Mouse (Mus musculus) kidney, postnatal 0 days (tissue): ENCODE measurements around the gene Apoa4. TPM values are rescaled to one million over a fixed set of nuclear protein-coding genes. Genes with fewer than 3 reads are reported as not detected.

Source experiments
- ATAC-seq: fragments of 200-750 bp; cut with Nextera tagmentation; replicated peaks from 2 replicates; pipeline ENCODE4 v1.8.0; 2017; ENCODE audit warnings: low read depth, moderate number of reproducible peaks, moderate TSS enrichment, moderate library complexity; ENCODE audit not compliant: low FRiP score
- DNase-seq: peaks from one replicate; pipeline ENCODE4 v3.0.0-alpha.2; 2016; ENCODE audit warnings: low spot score
- H3K27ac ChIP-seq: fragments of 300-500 bp; sonication (generic); 2 replicates; pipeline ENCODE4 v1.5.1; 2014; ENCODE audit warnings: mild to moderate bottlenecking
- H3K27me3 ChIP-seq: fragments of 300-500 bp; sonication (generic); 2 replicates; pipeline ENCODE4 v1.6.1; 2014; ENCODE audit warnings: low read length, mixed read lengths; ENCODE audit not compliant: insufficient read depth
- H3K36me3 ChIP-seq: fragments of 300-500 bp; sonication (generic); 2 replicates; pipeline ENCODE4 v1.6.1; 2014; ENCODE audit warnings: low read length, mixed read lengths; ENCODE audit not compliant: insufficient read depth
- H3K4me1 ChIP-seq: fragments of 300-500 bp; sonication (generic); replicated peaks from 2 replicates; pipeline ENCODE4 v1.6.1; 2014; ENCODE audit warnings: antibody characterized with exemption, low read length, mixed read lengths; ENCODE audit not compliant: insufficient read depth
- H3K4me2 ChIP-seq: fragments of 300-500 bp; sonication (generic); 2 replicates; pipeline ENCODE4 v1.6.1; 2014; ENCODE audit warnings: mild to moderate bottlenecking, low read length, moderate library complexity, mixed read lengths
- H3K4me3 ChIP-seq: fragments of 300-500 bp; sonication (generic); replicated peaks from 2 replicates; pipeline ENCODE4 v1.5.1; 2014; ENCODE audit warnings: low read depth, low read length
- H3K9ac ChIP-seq: fragments of 300-500 bp; sonication (generic); 2 replicates; pipeline ENCODE4 v1.6.1; 2014; ENCODE audit warnings: low read depth, low read length
- H3K9me3 ChIP-seq: fragments of 300-500 bp; sonication (generic); replicated peaks from 2 replicates; pipeline ENCODE4 v1.6.1; 2016; ENCODE audit warnings: low read length, inconsistent platforms, mixed read lengths
- CTCF ChIP-seq: IDR thresholded peaks from 2 replicates; pipeline ENCODE4 v1.5.1; 2016; ENCODE audit warnings: antibody characterized with exemption, low read depth, mild to moderate bottlenecking, moderate library complexity
- WGBS: fragments of 180-500 bp; shearing (Covaris S2); extraction: QIAGEN DNeasy Blood & Tissue Kit; methylation state at CpG from one replicate; pipeline ENCODE4 v1.1.7; 2014; 5-methylcytosine and 5-hydroxymethylcytosine counted together
- polyA plus RNA-seq: library from polyadenylated mRNA; unstranded; fragments of >200 nt; fragmentation: Nextera tagmentation; extraction: Ambion mirVana; gene quantifications from 2 replicates; pipeline ENCODE4 v1.2.1, GENCODE M21; 2015

The Apoa4 gene
- polyA plus RNA-seq, 1 experiment from 2014 or later, result 1.9 TPM

- DNase-seq (no peak), ATAC-seq (no peak)
- no peaks in the 10 kb centered on the region for H3K36me3 ChIP-seq
- no peak overlapping the region for H3K4me3 ChIP-seq
- 68% methylated on average over 6 of the region's 6 CpGs for WGBS
- no peak for TF ChIP-seq CTCF
- no peak overlapping the region for H3K9ac ChIP-seq
- no peak overlapping the region for H3K4me2 ChIP-seq
- H3K27ac ChIP-seq, result no peak overlapping the region
- H3K4me1 ChIP-seq, result peaks cover 6% of the 10 kb centered on the region; the same call in 1 of the 2 replicates
- H3K9me3 ChIP-seq, result no peaks in the 10 kb centered on the region
- H3K27me3 ChIP-seq, result no peaks in the 10 kb centered on the region
Observed at GRCm38 (mm10) chr9:46235196-46235595, 5.3 kb upstream of the Apoa4 start.

GRCm38 (mm10) chr9:46235596-46235648 is 5.1 kb upstream of the Apoa4 start, which contains the start of gene Apoc3:
TSS of gene Apoc3 (minus strand) at chr9:46235636.
- Histone ChIP-seq H3K9ac (no peak within 1 kb of the TSS), H3K9me3 (no peaks in the 10 kb centered on the region), H3K36me3 (no peaks in the 10 kb centered on the region), H3K4me3 (no peak within 1 kb of the TSS), H3K4me1 (peaks cover 4% of the 10 kb centered on the region; the same call in 1 of the 2 replicates), H3K27ac (no peak within 1 kb of the TSS), H3K27me3 (no peaks in the 10 kb centered on the region), H3K4me2 (no peak within 1 kb of the TSS)
- ATAC-seq (no peak), DNase-seq (no peak)
- TF ChIP-seq CTCF, result no peak

GRCm38 (mm10) chr9:46235649-46236048 is 4.8 kb upstream of the Apoa4 start:
- no peaks in the 10 kb centered on the region for H3K27me3 ChIP-seq
- H3K9ac ChIP-seq, result no peak overlapping the region
- H3K9me3 ChIP-seq, result no peaks in the 10 kb centered on the region
- TF ChIP-seq CTCF, result no peak
- peaks cover 2% of the 10 kb centered on the region; the same call in 1 of the 2 replicates for H3K4me1 ChIP-seq
- no peak overlapping the region for H3K27ac ChIP-seq
- no peak overlapping the region for H3K4me2 ChIP-seq
- ATAC-seq (no peak), DNase-seq (no peak)
- no peaks in the 10 kb centered on the region for H3K36me3 ChIP-seq
- WGBS, result 54% methylated on average over 4 of the region's 4 CpGs
- no peak overlapping the region for H3K4me3 ChIP-seq

- TF ChIP-seq CTCF, result no peak
- Histone ChIP-seq H3K4me3 (no peak overlapping the region), H3K27me3 (no peaks in the 10 kb centered on the region), H3K4me2 (no peak overlapping the region), H3K9me3 (no peaks in the 10 kb centered on the region), H3K9ac (no peak overlapping the region), H3K36me3 (no peaks in the 10 kb centered on the region), H3K27ac (no peak overlapping the region), H3K4me1 (no peaks in the 10 kb centered on the region)
- 86% methylated on average over 7 of the region's 7 CpGs for WGBS
- ATAC-seq (no peak), DNase-seq (no peak)
Observed at GRCm38 (mm10) chr9:46238850-46239249, 1.6 kb upstream of the Apoa4 start.

DNA sequence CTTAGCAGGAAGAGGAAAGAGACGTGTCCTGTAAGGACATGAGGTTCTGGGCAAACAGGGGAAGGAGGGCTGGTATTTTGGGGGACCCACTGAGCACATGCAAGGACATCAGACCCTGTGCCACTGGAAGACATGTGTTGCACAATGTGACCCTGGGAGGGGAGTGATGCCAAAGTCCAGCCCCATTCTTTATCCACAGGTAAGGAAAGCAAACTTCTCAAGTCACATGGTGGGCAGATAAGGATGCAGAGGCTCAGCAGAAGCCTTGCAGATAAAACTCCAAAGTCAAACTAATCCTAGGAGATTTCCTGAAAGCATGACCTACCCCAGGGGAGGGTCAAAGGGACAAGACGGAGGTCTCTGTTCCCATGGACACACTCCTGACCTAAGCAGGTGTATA is 1.3 kb downstream of the Apoa4 start:
- no peaks in the 10 kb centered on the region for H3K9me3 ChIP-seq
- H3K4me3 ChIP-seq, result no peak overlapping the region
- H3K27me3 ChIP-seq, result no peaks in the 10 kb centered on the region
- no peaks in the 10 kb centered on the region for H3K36me3 ChIP-seq
- 78% methylated on average over 2 of the region's 2 CpGs for WGBS
- H3K4me1 ChIP-seq, result no peaks in the 10 kb centered on the region
- no peak for DNase-seq
- H3K27ac ChIP-seq, result no peak overlapping the region
- H3K9ac ChIP-seq, result no peak overlapping the region
- TF ChIP-seq CTCF, result no peak
- no peak overlapping the region for H3K4me2 ChIP-seq
- ATAC-seq, result no peak

DNA sequence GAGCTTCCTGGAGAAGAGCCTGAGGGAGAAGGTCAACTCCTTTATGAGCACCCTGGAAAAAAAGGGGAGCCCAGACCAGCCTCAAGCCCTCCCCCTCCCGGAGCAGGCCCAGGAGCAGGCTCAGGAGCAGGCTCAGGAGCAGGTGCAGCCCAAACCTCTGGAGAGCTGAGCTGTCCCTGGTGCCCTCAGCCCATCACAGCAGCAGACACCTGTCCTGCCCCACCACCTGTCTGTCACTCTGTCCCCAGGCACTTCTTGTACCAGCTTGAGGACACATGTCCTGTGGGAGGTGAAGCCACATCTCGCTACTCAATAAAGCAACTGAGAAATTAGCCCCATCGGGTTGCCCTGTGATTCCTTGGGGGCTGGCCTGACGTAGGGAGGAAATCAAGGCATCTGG is 2.6 kb downstream of the Apoa4 start:
- DNase-seq (no peak), ATAC-seq (no peak)
- Histone ChIP-seq H3K27me3 (no peaks in the 10 kb centered on the region), H3K4me3 (no peak overlapping the region), H3K27ac (no peak overlapping the region), H3K36me3 (no peaks in the 10 kb centered on the region), H3K9ac (no peak overlapping the region), H3K9me3 (no peaks in the 10 kb centered on the region), H3K4me1 (no peaks in the 10 kb centered on the region), H3K4me2 (no peak overlapping the region)
- no peak for TF ChIP-seq CTCF
- 47% methylated on average over 4 of the region's 4 CpGs for WGBS

DNA sequence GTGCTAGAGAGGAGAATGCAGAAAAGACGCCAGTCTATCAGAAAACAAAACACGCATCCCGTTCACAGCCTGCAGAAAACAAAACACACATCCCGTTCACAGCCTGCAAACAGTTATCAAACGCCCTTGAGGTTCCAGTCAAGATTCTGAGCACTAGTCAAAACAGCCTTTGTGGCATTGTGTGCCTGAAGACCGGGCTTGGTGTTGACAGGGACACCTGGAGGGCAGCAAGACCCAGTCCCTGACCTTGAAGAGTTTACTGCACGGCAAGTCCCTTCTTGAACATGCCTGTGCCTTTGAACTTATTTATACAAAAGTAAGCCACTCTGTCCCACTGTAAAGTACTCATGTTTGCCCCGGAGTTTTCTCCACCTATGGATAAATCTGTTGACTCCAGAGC is 3.1 kb downstream of the Apoa4 start:
- no peak overlapping the region for H3K4me3 ChIP-seq
- DNase-seq (no peak), ATAC-seq (no peak)
- H3K4me1 ChIP-seq, result no peaks in the 10 kb centered on the region
- no peaks in the 10 kb centered on the region for H3K27me3 ChIP-seq
- no peak overlapping the region for H3K9ac ChIP-seq
- H3K36me3 ChIP-seq, result no peaks in the 10 kb centered on the region
- 51% methylated on average over 8 of the region's 8 CpGs for WGBS
- H3K4me2 ChIP-seq, result no peak overlapping the region
- TF ChIP-seq CTCF, result no peak
- H3K27ac ChIP-seq, result no peak overlapping the region
- H3K9me3 ChIP-seq, result no peaks in the 10 kb centered on the region
